ENCODE assay signal across 8 mouse cellular contexts in the genomic region with DNA sequence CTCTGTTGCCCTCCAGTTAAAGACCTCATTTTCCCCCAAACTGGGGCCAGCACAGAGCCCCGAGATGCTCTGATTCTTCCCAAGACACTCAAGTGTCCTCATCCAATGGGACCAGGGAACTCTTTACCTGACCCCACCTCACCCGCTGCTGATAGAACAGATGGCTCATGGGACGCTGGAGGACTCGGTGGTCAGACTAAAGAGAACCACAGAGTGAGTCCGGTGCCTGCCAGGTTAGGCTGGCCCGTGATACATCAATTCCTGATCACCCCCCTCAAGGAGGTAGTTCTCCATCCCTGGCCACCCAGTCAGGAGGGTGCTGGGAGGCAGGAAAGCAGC. TPM values are rescaled to one million over a fixed set of nuclear protein-coding genes. Genes with fewer than 3 reads are reported as not detected.
DNase-seq lines count a peak whose midpoint lies in the region; ATAC-seq and TF ChIP-seq lines count a peak whose summit lies in the region.

No protein-coding gene starts in this region.

- no peak for TF ChIP-seq CTCF in kidney, adult 2 months (conservative IDR thresholded peaks at IDR 0.05; ENCODE audit: insufficient read depth, insufficient read length, low read depth, low read length)
- no peak for TF ChIP-seq CTCF in hindbrain, postnatal 0 days (IDR thresholded peaks at IDR 0.05; ENCODE audit: low read depth)

- WGBS in kidney, adult 2 months, result 16% methylated on average over 6 of the region's 6 CpGs
- WGBS in hindbrain, postnatal 0 days, result 0% methylated on average over 6 of the region's 6 CpGs

- no peak overlapping the region for H3K27ac ChIP-seq in kidney, adult 2 months (ENCODE audit: insufficient read depth, low read depth, low read length)
- H3K27ac ChIP-seq in hindbrain, postnatal 0 days, result peak overlapping the region; percentile 87

- H3K4me1 ChIP-seq in kidney, adult 2 months (ENCODE audit: control insufficient read depth, insufficient read depth, low read length), result peaks cover 6% of the 10 kb centered on the region; the same call in 1 of the 2 replicates
- peaks cover 16% of the 10 kb centered on the region; the same call in 1 of the 2 replicates for H3K4me1 ChIP-seq in hindbrain, postnatal 0 days (ENCODE audit: insufficient read depth, low read length)

- H3K27me3 ChIP-seq in kidney, adult 2 months (replicated peaks; ENCODE audit: control insufficient read depth, insufficient read depth, low read length), result no peaks in the 10 kb centered on the region
- H3K27me3 ChIP-seq in hindbrain, postnatal 0 days (ENCODE audit: insufficient read depth, low read length), result no peaks in the 10 kb centered on the region

- H3K4me2 ChIP-seq in hindbrain, postnatal 0 days (ENCODE audit: low read depth, low read length), result peak overlapping the region; percentile 78

- peak overlapping the region; percentile 33; the same call in 1 of the 2 replicates for H3K4me3 ChIP-seq in kidney, adult 2 months (ENCODE audit: insufficient read depth, low read depth, low read length)
- H3K4me3 ChIP-seq in hindbrain, postnatal 0 days (ENCODE audit: low read length), result peak overlapping the region; percentile 83

- intact Hi-C loops in left cerebral cortex, postnatal 4 days (cut with DNase I), result no loop called here

- no peak for DNase-seq in kidney, adult 2 months
- no peak for DNase-seq in kidney, postnatal 14 days
- peak; percentile 81 for DNase-seq in cerebellum, adult 9-11 months
- DNase-seq in hindbrain, postnatal 0 days (ENCODE audit: low spot score), result no peak
- peak; percentile 54 for DNase-seq in neural tube, embryonic 10.5 days (ENCODE audit: extremely low spot score, low spot score)
- DNase-seq in left cerebral cortex, postnatal 4 days, result no peak
- no peak for DNase-seq in lung, adult 18-20 months

- 0 out of 2 replicates have a peak, but pooled peaks have one; percentile 7 for ATAC-seq in hindbrain, postnatal 0 days
- ATAC-seq in granulocyte monocyte progenitor cell, adult 5-6 weeks (replicated peaks; ENCODE audit: poor library complexity, severe bottlenecking), result no peak

- no peaks in the 10 kb centered on the region for H3K9me3 ChIP-seq in hindbrain, postnatal 0 days (ENCODE audit: low read length)

- peak overlapping the region; percentile 80 for H3K9ac ChIP-seq in hindbrain, postnatal 0 days (replicated peaks; ENCODE audit: low read length)

- no peaks in the 10 kb centered on the region for H3K36me3 ChIP-seq in kidney, adult 2 months (ENCODE audit: control insufficient read depth, insufficient read depth, low read length)
- no peaks in the 10 kb centered on the region for H3K36me3 ChIP-seq in hindbrain, postnatal 0 days (ENCODE audit: insufficient read depth, low read length)

- no peak for TF ChIP-seq POLR2A in kidney, adult 2 months (IDR thresholded peaks at IDR 0.05; ENCODE audit: low read depth, low read length)

RNA-seq across cellular contexts. Expression of gene Nkain1, which starts 1.0 kb away (rescaled TPM):
- 25.7 and 29.3 TPM in 2 replicates for polyA plus RNA-seq in kidney, adult 2 months (2012; rRNA removed)
- 313 and 323 TPM in 2 replicates for total RNA-seq in hindbrain, postnatal 0 days (2014; rRNA removed)
- polyA plus RNA-seq in hindbrain, postnatal 0 days (2015; fragmentation: Nextera tagmentation; extraction: Ambion mirVana), result 10.1 and 10.2 TPM in 2 replicates
- 100 to 1,000 TPM; 158 to 164 TPM for total RNA-seq in left cerebral cortex, postnatal 4 days (2021)
- total RNA-seq in granulocyte monocyte progenitor cell, adult 5-6 weeks (2014; fragmentation: Nextera tagmentation), result not detected in 2 replicates
- not detected in 2 replicates for total RNA-seq in granulocyte monocyte progenitor cell, adult 5-6 weeks (2017)

Comparison
In these comparisons a context has a peak if more than half of its experiments do, and no peak if none do; other contexts are left out.
1. DNase-seq: peak in cerebellum, adult 9-11 months (single experiment) and neural tube, embryonic 10.5 days (single experiment); none in kidney, adult 2 months (single experiment), kidney, postnatal 14 days (single experiment), hindbrain, postnatal 0 days (single experiment), left cerebral cortex, postnatal 4 days (single experiment) and lung, adult 18-20 months (0 of 2).
2. RNA of gene Nkain1, which starts 1.0 kb away (total RNA-seq): 313 to 323 TPM in hindbrain, postnatal 0 days and 158 to 164 TPM in left cerebral cortex, postnatal 4 days; not detected in granulocyte monocyte progenitor cell, adult 5-6 weeks; every median in the first group is over 100 times any median in the second.